Mouse (Mus musculus): ENCODE measurements around the gene Igdcc3. TPM values are rescaled to one million over a fixed set of nuclear protein-coding genes. Genes with fewer than 3 reads are reported as not detected.

Igdcc3 gene
- polyA plus RNA-seq, 1 experiment from 2014 or later = 0.52 TPM

DNA sequence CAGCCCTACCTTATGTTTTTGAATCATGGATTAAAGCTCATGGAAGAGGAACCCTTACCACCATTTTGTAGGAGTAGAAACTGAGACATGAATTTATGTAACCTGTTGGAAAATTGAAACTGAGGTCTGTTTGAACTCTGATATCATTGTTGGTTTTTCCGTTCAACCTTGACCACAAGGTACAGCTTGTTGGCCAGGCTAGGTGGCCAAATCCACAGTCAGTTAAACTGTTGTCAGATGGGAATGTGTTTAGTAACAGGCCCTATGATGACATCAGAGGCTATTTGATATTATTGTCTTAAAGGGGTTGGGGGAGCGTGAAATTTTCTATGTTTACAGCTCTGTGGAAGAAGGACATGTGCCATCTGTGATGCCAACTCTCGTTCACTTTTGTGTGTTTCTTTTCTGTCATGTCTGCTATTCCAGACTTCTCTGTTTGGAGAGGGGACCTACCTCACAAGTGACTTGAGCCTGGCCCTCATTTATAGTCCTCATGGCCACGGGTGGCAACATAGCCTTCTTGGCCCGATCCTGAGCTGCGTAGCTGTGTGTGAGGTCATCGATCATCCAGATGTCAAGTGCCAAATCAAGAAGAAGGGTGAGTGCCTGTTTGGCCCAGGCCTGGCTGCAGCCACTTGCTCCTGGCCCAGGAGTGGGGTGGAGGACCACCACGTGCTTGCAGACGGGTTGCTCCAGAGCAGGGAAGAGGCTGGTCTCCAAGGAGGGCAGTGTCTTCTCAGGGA is 92.4 kb downstream of the Igdcc3 start:
- H3K4me1 ChIP-seq = peaks cover 13% of the 10 kb centered on the region; the same call in 1 of the 2 replicates
- no peak for ATAC-seq (ENCODE audit: insufficient number of reproducible peaks, low FRiP score, low TSS enrichment, low read depth)
- H3K27me3 ChIP-seq = no peaks in the 10 kb centered on the region
- H3K9ac ChIP-seq = no peak overlapping the region
- H3K4me2 ChIP-seq = no peak overlapping the region
- H3K9me3 ChIP-seq = no peaks in the 10 kb centered on the region
- no peak overlapping the region for H3K4me3 ChIP-seq
- peaks cover 15% of the 10 kb centered on the region for H3K36me3 ChIP-seq
- no peak overlapping the region for H3K27ac ChIP-seq
- 81% methylated on average over 9 of the region's 9 CpGs for WGBS

DNA sequence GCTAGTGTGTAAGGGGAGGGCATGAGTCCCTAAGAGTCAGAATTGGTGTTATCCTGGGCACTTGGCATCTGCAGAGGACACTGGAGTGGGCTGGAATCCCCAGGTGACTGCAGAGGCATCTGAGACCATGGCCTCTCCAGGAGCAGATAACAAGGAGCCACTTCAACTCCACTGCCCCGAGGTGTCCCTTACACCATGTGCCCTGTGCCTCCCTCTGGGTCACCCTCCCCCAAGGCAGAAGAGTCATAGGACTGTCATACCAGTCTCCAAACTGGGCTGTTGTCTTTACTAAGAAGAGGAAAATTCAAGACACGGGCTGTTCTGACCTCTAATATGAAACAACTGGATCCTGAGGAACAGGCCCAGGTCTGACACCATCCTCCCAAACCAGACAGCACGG is 93.7 kb downstream of the Igdcc3 start:
- Histone ChIP-seq H3K4me2 (no peak overlapping the region), H3K4me1 (peaks cover 18% of the 10 kb centered on the region), H3K27ac (no peak overlapping the region), H3K9me3 (no peaks in the 10 kb centered on the region), H3K9ac (no peak overlapping the region), H3K4me3 (no peak overlapping the region), H3K36me3 (peaks cover 15% of the 10 kb centered on the region), H3K27me3 (no peaks in the 10 kb centered on the region)
- WGBS = 78% methylated on average over 3 of the region's 3 CpGs
- ATAC-seq (ENCODE audit: insufficient number of reproducible peaks, low FRiP score, low TSS enrichment, low read depth) = no peak

Other genes with a start within 250 kb of the Igdcc3 start
- 0.10 TPM in 1 of 2 replicates, not detected in the other for gene Slc24a1, start 189.6 kb upstream of the Igdcc3 start, polyA plus RNA-seq (2015; fragmentation: Nextera tagmentation; extraction: Ambion mirVana)
- 43.2 and 43.9 TPM in 2 replicates for gene Ints14, start 180.3 kb upstream of the Igdcc3 start, polyA plus RNA-seq (2015; fragmentation: Nextera tagmentation; extraction: Ambion mirVana)
- gene Hacd3, start 119.5 kb upstream of the Igdcc3 start, polyA plus RNA-seq (2015; fragmentation: Nextera tagmentation; extraction: Ambion mirVana) = 80.9 and 88.3 TPM in 2 replicates
- 32.9 and 38.3 TPM in 2 replicates for gene Dpp8, start 108.8 kb upstream of the Igdcc3 start, polyA plus RNA-seq (2015; fragmentation: Nextera tagmentation; extraction: Ambion mirVana)
- 30.3 and 33.2 TPM in 2 replicates for gene Igdcc4, start 39.7 kb upstream of the Igdcc3 start, polyA plus RNA-seq (2015; fragmentation: Nextera tagmentation; extraction: Ambion mirVana)
- gene Parp16, start 54.2 kb downstream of the Igdcc3 start, polyA plus RNA-seq (2015; fragmentation: Nextera tagmentation; extraction: Ambion mirVana) = 6.8 and 7.4 TPM in 2 replicates
- 11.0 and 13.8 TPM in 2 replicates for gene Cilp, start 124.0 kb downstream of the Igdcc3 start, polyA plus RNA-seq (2015; fragmentation: Nextera tagmentation; extraction: Ambion mirVana)
- gene Clpx, start 153.1 kb downstream of the Igdcc3 start, polyA plus RNA-seq (2015; fragmentation: Nextera tagmentation; extraction: Ambion mirVana) = 54.2 and 55.3 TPM in 2 replicates
- gene Pdcd7, start 204.9 kb downstream of the Igdcc3 start, polyA plus RNA-seq (2015; fragmentation: Nextera tagmentation; extraction: Ambion mirVana) = 7.7 and 10.1 TPM in 2 replicates
- 0.14 and 0.16 TPM in 2 replicates for gene Ubap1l, start 219.9 kb downstream of the Igdcc3 start, polyA plus RNA-seq (2015; fragmentation: Nextera tagmentation; extraction: Ambion mirVana)